Mouse (Mus musculus) intestine, embryonic 14.5 days (tissue): ENCODE measurements around the gene Lims1. TPM values are rescaled to one million over a fixed set of nuclear protein-coding genes. Genes with fewer than 3 reads are reported as not detected.

Source experiments
- ATAC-seq: fragments of 200-750 bp; cut with Nextera tagmentation; replicated peaks from 2 replicates; pipeline ENCODE4 v1.8.0; 2017; ENCODE audit warnings: low read depth, moderate number of reproducible peaks, moderate TSS enrichment, moderate library complexity; ENCODE audit not compliant: low FRiP score, low TSS enrichment
- DNase-seq: peaks from one replicate; pipeline ENCODE4 v3.0.0-alpha.2; 2018; ENCODE audit warnings: low spot score
- H3K27ac ChIP-seq: fragments of 300-500 bp; sonication (generic); 2 replicates; pipeline ENCODE4 v1.5.1; 2014; ENCODE audit warnings: low read depth, mild to moderate bottlenecking, control low read depth
- H3K27me3 ChIP-seq: fragments of 300-500 bp; sonication (generic); replicated peaks from 2 replicates; pipeline ENCODE4 v1.6.1; 2014; ENCODE audit warnings: low read length, control low read depth; ENCODE audit not compliant: control insufficient read depth, insufficient read depth
- H3K36me3 ChIP-seq: fragments of 300-500 bp; sonication (generic); 2 replicates; pipeline ENCODE4 v1.6.1; 2014; ENCODE audit warnings: low read length, control low read depth; ENCODE audit not compliant: control insufficient read depth, insufficient read depth
- H3K4me1 ChIP-seq: fragments of 300-500 bp; sonication (generic); replicated peaks from 2 replicates; pipeline ENCODE4 v1.6.1; 2014; ENCODE audit warnings: low read length, control low read depth, mixed read lengths; ENCODE audit not compliant: control insufficient read depth, insufficient read depth
- H3K4me2 ChIP-seq: fragments of 300-500 bp; sonication (generic); 2 replicates; pipeline ENCODE4 v1.6.1; 2014; ENCODE audit warnings: low read length
- H3K4me3 ChIP-seq: fragments of 300-500 bp; sonication (generic); 2 replicates; pipeline ENCODE4 v1.5.1; 2014; ENCODE audit warnings: low read depth, low read length, control low read depth, mixed read lengths
- H3K9ac ChIP-seq: fragments of 300-500 bp; sonication (generic); 2 replicates; pipeline ENCODE4 v1.6.1; 2014; ENCODE audit warnings: mild to moderate bottlenecking, low read length
- H3K9me3 ChIP-seq: fragments of 300-500 bp; sonication (generic); 2 replicates; pipeline ENCODE4 v1.6.1; 2016; ENCODE audit warnings: low read length, control low read depth; ENCODE audit not compliant: control insufficient read depth
- WGBS: fragments of 180-500 bp; shearing (Covaris S2); extraction: QIAGEN DNeasy Blood & Tissue Kit; methylation state at CpG from one replicate; pipeline ENCODE4 v1.1.7; 2014; 5-methylcytosine and 5-hydroxymethylcytosine counted together
- polyA plus RNA-seq: library from polyadenylated mRNA; unstranded; fragments of >200 nt; fragmentation: Nextera tagmentation; extraction: Ambion mirVana; gene quantifications from 2 replicates; pipeline ENCODE4 v1.2.1, GENCODE M21; 2014

The Lims1 gene
- polyA plus RNA-seq, 1 experiment from 2014 or later, result 134 TPM

- DNase-seq, result no peak
- Histone ChIP-seq H3K9me3 (no peaks in the 10 kb centered on the region), H3K27me3 (no peaks in the 10 kb centered on the region), H3K27ac (no peak overlapping the region; the same call in 1 of the 2 replicates), H3K9ac (no peak overlapping the region), H3K4me1 (peaks cover 10% of the 10 kb centered on the region), H3K4me3 (no peak overlapping the region), H3K4me2 (no peak overlapping the region), H3K36me3 (0 out of 2 replicates have a peak, but pooled peaks cover 4% of the 10 kb centered on the region)
- ATAC-seq, result peak; percentile 66; the same call in 1 of the 2 replicates
- WGBS, result 50% methylated on average over 10 of the region's 10 CpGs
Measured at GRCm38 (mm10) chr10:58394170-58394569, 70.9 kb downstream of the Lims1 start.

GRCm38 (mm10) chr10:58395315-58395714 lies 72.0 kb downstream of the Lims1 start:
- no peak overlapping the region for H3K9ac ChIP-seq
- DNase-seq (no peak), ATAC-seq (no peak)
- H3K27me3 ChIP-seq, result no peaks in the 10 kb centered on the region
- no peak overlapping the region for H3K4me2 ChIP-seq
- H3K27ac ChIP-seq, result no peak overlapping the region
- 87% methylated on average over 4 of the region's 4 CpGs for WGBS
- no peak overlapping the region for H3K4me3 ChIP-seq
- peaks cover 10% of the 10 kb centered on the region for H3K4me1 ChIP-seq
- H3K36me3 ChIP-seq, result peaks cover 13% of the 10 kb centered on the region
- H3K9me3 ChIP-seq, result no peaks in the 10 kb centered on the region

- peaks cover 10% of the 10 kb centered on the region for H3K4me1 ChIP-seq
- H3K4me3 ChIP-seq, result no peak overlapping the region
- H3K27me3 ChIP-seq, result no peaks in the 10 kb centered on the region
- no peak for DNase-seq
- H3K9me3 ChIP-seq, result no peaks in the 10 kb centered on the region
- H3K36me3 ChIP-seq, result peaks cover 17% of the 10 kb centered on the region
- H3K4me2 ChIP-seq, result no peak overlapping the region
- 87% methylated on average over 2 of the region's 2 CpGs for WGBS
- no peak overlapping the region for H3K9ac ChIP-seq
- no peak for ATAC-seq
- no peak overlapping the region for H3K27ac ChIP-seq
Measured at GRCm38 (mm10) chr10:58395723-58396122, 72.5 kb downstream of the Lims1 start.

GRCm38 (mm10) chr10:58396600-58396999 lies 73.3 kb downstream of the Lims1 start:
- no peak overlapping the region for H3K9ac ChIP-seq
- H3K4me2 ChIP-seq, result no peak overlapping the region

GRCm38 (mm10) chr10:58398941-58399340 lies 75.7 kb downstream of the Lims1 start:
- H3K4me3 ChIP-seq, result no peak overlapping the region
- H3K9ac ChIP-seq, result no peak overlapping the region
- no peak overlapping the region for H3K4me2 ChIP-seq
- no peak for DNase-seq
- no peak for ATAC-seq
- H3K4me1 ChIP-seq, result peaks cover 2% of the 10 kb centered on the region; the same call in 1 of the 2 replicates
- 93% methylated on average over 8 of the region's 8 CpGs for WGBS
- H3K9me3 ChIP-seq, result no peaks in the 10 kb centered on the region
- H3K27ac ChIP-seq, result no peak overlapping the region
- no peaks in the 10 kb centered on the region for H3K27me3 ChIP-seq
- peaks cover 47% of the 10 kb centered on the region for H3K36me3 ChIP-seq

More at GRCm38 (mm10) chr10:58396600-58396999, 73.3 kb downstream of the Lims1 start:
- no peaks in the 10 kb centered on the region for H3K27me3 ChIP-seq
- WGBS, result 79% methylated on average over 3 of the region's 3 CpGs
- H3K9me3 ChIP-seq, result no peaks in the 10 kb centered on the region
- H3K4me3 ChIP-seq, result no peak overlapping the region
- H3K4me1 ChIP-seq, result peaks cover 10% of the 10 kb centered on the region
- H3K36me3 ChIP-seq, result peaks cover 26% of the 10 kb centered on the region
- DNase-seq, result no peak
- ATAC-seq, result no peak
- H3K27ac ChIP-seq, result no peak overlapping the region

GRCm38 (mm10) chr10:58401838-58402237 lies 78.6 kb downstream of the Lims1 start:
- DNase-seq (no peak), ATAC-seq (no peak)
- Histone ChIP-seq H3K4me3 (no peak overlapping the region), H3K4me2 (no peak overlapping the region), H3K36me3 (peaks cover 57% of the 10 kb centered on the region), H3K27ac (no peak overlapping the region), H3K9ac (no peak overlapping the region), H3K27me3 (no peaks in the 10 kb centered on the region), H3K9me3 (no peaks in the 10 kb centered on the region), H3K4me1 (no peaks in the 10 kb centered on the region)
- 83% methylated on average over 3 of the region's 3 CpGs for WGBS

- Histone ChIP-seq H3K27me3 (no peaks in the 10 kb centered on the region), H3K9ac (no peak overlapping the region), H3K4me3 (no peak overlapping the region), H3K9me3 (no peaks in the 10 kb centered on the region), H3K4me1 (no peaks in the 10 kb centered on the region), H3K27ac (peak overlapping the region; percentile 64; the same call in 1 of the 2 replicates), H3K36me3 (peaks cover 70% of the 10 kb centered on the region), H3K4me2 (no peak overlapping the region)
- ATAC-seq, result no peak
- WGBS, result 83% methylated on average over 6 of the region's 6 CpGs
- DNase-seq, result no peak
Measured at GRCm38 (mm10) chr10:58404639-58405038, 81.4 kb downstream of the Lims1 start.

GRCm38 (mm10) chr10:58405285-58405948 lies 82.2 kb downstream of the Lims1 start:
- WGBS, result 69% methylated on average over 4 of the region's 4 CpGs
- DNase-seq (no peak), ATAC-seq (no peak; the same call in 1 of the 2 replicates)
- Histone ChIP-seq H3K27ac (peak overlapping the region; percentile 64; the same call in 1 of the 2 replicates), H3K4me1 (no peaks in the 10 kb centered on the region), H3K36me3 (peaks cover 72% of the 10 kb centered on the region), H3K9ac (no peak overlapping the region), H3K9me3 (no peaks in the 10 kb centered on the region), H3K4me3 (no peak overlapping the region), H3K27me3 (no peaks in the 10 kb centered on the region), H3K4me2 (no peak overlapping the region)

GRCm38 (mm10) chr10:58405949-58406305 lies 82.7 kb downstream of the Lims1 start:
- Histone ChIP-seq H3K4me2 (no peak overlapping the region), H3K4me1 (no peaks in the 10 kb centered on the region), H3K27ac (peak overlapping the region; percentile 64; the same call in 1 of the 2 replicates), H3K27me3 (no peaks in the 10 kb centered on the region), H3K36me3 (peaks cover 70% of the 10 kb centered on the region), H3K9ac (no peak overlapping the region), H3K4me3 (no peak overlapping the region), H3K9me3 (no peaks in the 10 kb centered on the region)
- DNase-seq, result no peak
- no peak for ATAC-seq
- WGBS, result 79% methylated on average over 2 of the region's 2 CpGs
